Mouse (Mus musculus) CH12F3 (cell line): ENCODE data around the gene Dgka.

Experiments used
- in situ Hi-C: fragments of 300-500 bp; cut with MboI; formaldehyde crosslinking; loops from 2 replicates; pipeline ENCODE4 v1.14.3; 2020; ENCODE audit warnings: low sequenced_read_pairs

Dgka gene

GRCm38 (mm10) chr10:128673763-128674468 is 70.7 kb downstream of the Dgka start, which contains the start of gene Suox:
TSS of gene Suox (minus strand) at chr10:128674073.
- in situ Hi-C loops, result loop anchor here (5.0 kb wide), 1 partner anchor 57 kb away; no protein-coding TSS in a partner anchor

- in situ Hi-C loops, result loop anchor here (5.0 kb wide), 1 partner anchor 54 kb away; no protein-coding TSS in a partner anchor
Measured at GRCm38 (mm10) chr10:128671148-128671547, 73.5 kb downstream of the Dgka start.
